Mouse (Mus musculus): ENCODE measurements at regions not wholly inside any gene's neighbourhood (a gene's known extent, or its start where the extent isn't known, plus 50 kb on each side); places are given as distances from the start of the nearest gene placed in this dataset.

- intact Hi-C loops (cut with DNase I), result no loop called here
- DNase-seq (ENCODE audit: low spot score in 2 of 2), result no peak
These were observed 543.6 kb upstream of the Slitrk1 start for GRCm38 (mm10) chr14:109457537-109458053.

GRCm38 (mm10) chr14:109434205-109434604 lies 520.2 kb upstream of the Slitrk1 start:
- intact Hi-C loops (cut with DNase I), result no loop called here

DNA sequence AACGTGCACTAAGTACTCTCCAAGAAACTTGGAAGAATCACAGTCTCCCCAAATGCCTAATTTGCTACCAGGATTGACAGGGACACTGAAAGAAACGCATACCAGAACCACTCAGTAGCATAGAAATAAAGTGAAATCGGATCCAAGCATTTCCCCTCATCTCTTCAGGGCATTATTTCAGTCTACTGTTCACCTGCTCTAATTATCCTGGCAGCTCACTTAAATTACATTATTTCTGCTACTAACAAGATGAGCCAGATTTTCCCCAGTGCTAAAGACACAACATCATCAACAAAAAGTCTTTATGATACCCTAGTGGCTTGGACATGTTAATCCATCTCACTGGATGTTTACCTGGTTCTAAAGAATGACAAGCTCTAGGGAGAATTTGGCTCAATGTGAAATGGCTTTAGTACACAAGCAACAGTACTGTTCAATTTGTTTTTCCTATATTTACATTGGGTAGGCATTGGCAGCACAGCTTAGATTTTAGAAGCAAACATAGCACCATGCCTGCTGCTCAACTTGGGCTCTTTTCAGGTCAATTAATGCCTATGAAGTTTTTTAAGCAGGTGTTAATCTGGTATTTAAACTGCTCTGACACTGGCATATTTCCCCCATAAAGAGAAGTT lies 519.1 kb upstream of the Slitrk1 start:
- intact Hi-C loops (cut with DNase I), result no loop called here
- DNase-seq (ENCODE audit: low spot score in 2 of 2), result no peak

More at GRCm38 (mm10) chr14:109434205-109434604, 520.2 kb upstream of the Slitrk1 start:
- peak in 1 of 2 experiments; percentile 32 for DNase-seq (ENCODE audit: low spot score in 2 of 2)
